Mouse (Mus musculus) ES-E14 (cell line): ENCODE data around the gene Mrpl50.

Experiments used
- CHD2 ChIP-seq: IDR thresholded peaks from 2 replicates; pipeline ENCODE4 v1.6.1; 2014; ENCODE audit warnings: mild to moderate bottlenecking, low read depth, low read length, inconsistent platforms
- HCFC1 ChIP-seq: IDR thresholded peaks from 2 replicates; pipeline ENCODE4 v1.6.1; 2012; ENCODE audit warnings: low read length, inconsistent platforms, borderline replicate concordance; ENCODE audit not compliant: insufficient read depth
- MAFK ChIP-seq: IDR thresholded peaks from 2 replicates; pipeline ENCODE4 v1.6.1; 2014; ENCODE audit warnings: mild to moderate bottlenecking, low read depth, low read length, inconsistent platforms; ENCODE audit not compliant: insufficient read depth
- ZC3H11A ChIP-seq: IDR thresholded peaks from 2 replicates; pipeline ENCODE4 v1.6.1; 2012; ENCODE audit warnings: low read depth, mild to moderate bottlenecking, inconsistent platforms, low read length, borderline replicate concordance
- ZNF384 ChIP-seq: IDR thresholded peaks from 2 replicates; pipeline ENCODE4 v1.6.1; 2012; ENCODE audit warnings: low read depth, low read length, inconsistent platforms

GRCm38 (mm10) chr4:49478118-49478877 lies 42.6 kb downstream of the Mrpl50 start:
- no peak for TF ChIP-seq HCFC1
- TF ChIP-seq CHD2: no peak
- no peak for TF ChIP-seq MAFK
- no peak for TF ChIP-seq ZNF384
- no peak for TF ChIP-seq ZC3H11A
